Mouse (Mus musculus) stomach, postnatal 0 days (tissue): ENCODE data around the gene Zfhx3.

ENCODE experiments used
- CTCF ChIP-seq: IDR thresholded peaks from 2 replicates; pipeline ENCODE4 v1.5.1; 2016; ENCODE audit warnings: antibody characterized with exemption, low read depth, mild to moderate bottlenecking, moderate library complexity
- EP300 ChIP-seq: optimal IDR thresholded peaks from 2 replicates; pipeline ENCODE3; 2016; ENCODE audit warnings: antibody characterized with exemption

DNA sequence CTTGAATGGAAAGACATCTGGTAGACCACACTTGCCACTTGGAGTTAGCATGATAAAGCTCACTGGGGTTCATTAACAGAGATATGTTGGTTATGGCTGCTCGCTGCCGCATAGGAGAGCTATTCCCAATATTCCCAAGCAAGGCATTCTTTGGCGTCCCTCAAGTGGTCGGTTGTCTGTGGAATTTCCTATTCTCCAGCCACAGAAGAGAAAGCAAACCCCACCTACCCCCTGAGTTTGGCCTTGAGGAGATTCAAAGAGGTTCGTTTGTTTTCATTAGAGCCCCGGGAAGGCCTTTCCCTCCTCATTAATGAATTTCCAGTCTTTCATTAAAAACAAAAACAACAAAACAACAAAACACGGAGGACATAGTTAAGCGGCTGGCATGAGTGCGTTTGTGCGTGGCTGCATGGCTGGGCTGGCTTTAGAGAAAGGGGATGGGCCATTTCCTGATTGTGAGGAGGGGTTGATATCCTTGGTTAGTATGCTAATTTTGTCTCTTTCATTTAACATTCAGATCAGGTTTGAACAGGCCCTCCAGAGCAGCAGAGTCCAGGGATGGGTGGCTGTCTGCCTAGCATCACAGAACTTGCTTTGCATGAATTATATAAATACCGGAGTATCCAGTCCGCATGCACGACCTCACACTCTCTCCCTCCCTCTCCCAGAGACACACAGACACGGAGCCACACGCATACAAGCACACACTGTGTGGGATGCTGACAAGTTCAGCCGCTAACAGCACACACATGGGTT is 592.9 kb downstream of the Zfhx3 start:
- TF ChIP-seq CTCF (no peak), EP300 (no peak)
